Mouse (Mus musculus) hindbrain, embryonic 12.5 days (tissue): ENCODE data around the gene B4galnt2. TPM values are rescaled to one million over a fixed set of nuclear protein-coding genes. Genes with fewer than 3 reads are reported as not detected.

ENCODE experiments used
- ATAC-seq: fragments of 200-750 bp; cut with Nextera tagmentation; 2 replicates; pipeline ENCODE4 v1.8.0; 2017; ENCODE audit warnings: moderate TSS enrichment; ENCODE audit not compliant: low FRiP score
- H3K27ac ChIP-seq: fragments of 300-500 bp; sonication (generic); 2 replicates; pipeline ENCODE4 v1.5.1; 2016; ENCODE audit warnings: mild to moderate bottlenecking
- H3K27me3 ChIP-seq: fragments of 300-500 bp; sonication (generic); 2 replicates; pipeline ENCODE4 v1.6.1; 2016; ENCODE audit warnings: mild to moderate bottlenecking
- H3K36me3 ChIP-seq: fragments of 300-500 bp; sonication (generic); 2 replicates; pipeline ENCODE4 v1.6.1; 2016; ENCODE audit warnings: mild to moderate bottlenecking
- H3K4me1 ChIP-seq: fragments of 300-500 bp; sonication (generic); 2 replicates; pipeline ENCODE4 v1.6.1; 2016
- H3K4me2 ChIP-seq: fragments of 300-500 bp; sonication (generic); replicated peaks from 2 replicates; pipeline ENCODE4 v1.6.1; 2016; ENCODE audit warnings: mild to moderate bottlenecking
- H3K4me3 ChIP-seq: fragments of 300-500 bp; sonication (generic); 2 replicates; pipeline ENCODE4 v1.5.1; 2016; ENCODE audit warnings: mild to moderate bottlenecking
- H3K9ac ChIP-seq: fragments of 300-500 bp; sonication (generic); 2 replicates; pipeline ENCODE4 v1.6.1; 2016; ENCODE audit warnings: mild to moderate bottlenecking, moderate library complexity
- H3K9me3 ChIP-seq: fragments of 300-500 bp; sonication (generic); replicated peaks from 2 replicates; pipeline ENCODE4 v1.6.1; 2016; ENCODE audit warnings: mild to moderate bottlenecking
- WGBS: fragments of 180-500 bp; shearing (Covaris S2); methylation state at CpG from one replicate; pipeline ENCODE4 v1.1.7; 2016; 5-methylcytosine and 5-hydroxymethylcytosine counted together
- microRNA-seq: library from miRNA; unstranded; fragments of <30 nt; microRNA quantifications from one replicate; pipeline ENCODE4, GENCODE M21; 2017
- polyA plus RNA-seq: library from polyadenylated mRNA; unstranded; fragments of >200 nt; fragmentation: Nextera tagmentation; extraction: Ambion mirVana; gene quantifications from 2 replicates; pipeline ENCODE4 v1.2.1, GENCODE M21; 2016

B4galnt2 gene
- polyA plus RNA-seq, 1 experiment from 2014 or later = not detected

DNA sequence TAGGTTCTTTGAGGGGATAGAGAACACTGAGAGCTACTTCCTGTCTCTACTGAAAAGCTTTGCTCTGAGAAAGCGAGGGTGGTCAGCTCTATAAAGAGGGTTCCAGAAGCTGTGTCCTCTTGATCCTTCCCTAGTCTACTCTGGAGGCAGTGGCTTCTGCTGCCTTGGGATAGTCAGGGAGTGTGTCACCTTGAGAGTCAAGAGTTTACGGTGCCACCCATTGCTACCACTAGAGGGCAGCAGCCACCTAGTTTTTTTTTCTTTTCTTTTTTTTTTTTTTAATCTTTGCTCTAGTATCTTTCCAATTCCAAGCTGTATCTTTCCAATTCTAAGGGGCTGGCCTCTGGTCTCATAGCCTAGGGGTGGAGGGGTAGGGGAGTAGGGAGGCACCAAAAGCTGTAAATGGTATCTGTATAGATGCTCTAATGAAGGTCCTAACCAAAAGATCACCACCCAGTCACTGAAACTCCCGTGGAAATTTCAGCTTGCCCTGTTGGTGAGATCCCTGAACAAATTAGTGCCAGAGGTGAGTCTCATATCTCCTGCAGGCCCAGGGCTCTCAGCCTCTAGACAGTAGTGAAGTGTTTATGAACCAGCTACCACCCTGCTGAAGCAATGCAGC is 87.1 kb downstream of the B4galnt2 start:
- H3K36me3 ChIP-seq = no peaks in the 10 kb centered on the region
- peaks cover 88% of the 10 kb centered on the region for H3K27me3 ChIP-seq
- H3K4me2 ChIP-seq = no peak overlapping the region
- 19% methylated on average over 3 of the region's 3 CpGs for WGBS
- peaks cover 26% of the 10 kb centered on the region for H3K4me1 ChIP-seq
- no peak for ATAC-seq
- H3K9me3 ChIP-seq = no peaks in the 10 kb centered on the region
- no peak overlapping the region for H3K9ac ChIP-seq
- no peak overlapping the region for H3K4me3 ChIP-seq
- no peak overlapping the region for H3K27ac ChIP-seq

DNA sequence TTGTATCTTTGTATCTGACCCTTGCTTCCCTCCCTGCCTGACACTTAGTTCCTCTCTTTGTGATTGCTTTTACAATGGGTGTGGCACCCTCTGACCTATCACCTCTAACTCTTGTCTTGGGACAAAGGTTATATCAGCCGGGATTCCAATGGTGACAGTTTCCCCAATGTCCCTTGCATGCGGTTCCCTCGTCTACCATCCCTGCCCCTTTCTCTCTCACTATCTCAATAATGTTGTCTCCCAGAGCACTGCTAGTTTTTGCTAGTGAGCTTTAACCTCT is 87.6 kb downstream of the B4galnt2 start:
- Histone ChIP-seq H3K27ac (no peak overlapping the region), H3K4me1 (peaks cover 23% of the 10 kb centered on the region), H3K27me3 (peaks cover 84% of the 10 kb centered on the region), H3K9me3 (no peaks in the 10 kb centered on the region), H3K4me3 (no peak overlapping the region), H3K36me3 (no peaks in the 10 kb centered on the region), H3K4me2 (no peak overlapping the region), H3K9ac (no peak overlapping the region)
- WGBS = 18% methylated on average over 3 of the region's 3 CpGs
- no peak for ATAC-seq

DNA sequence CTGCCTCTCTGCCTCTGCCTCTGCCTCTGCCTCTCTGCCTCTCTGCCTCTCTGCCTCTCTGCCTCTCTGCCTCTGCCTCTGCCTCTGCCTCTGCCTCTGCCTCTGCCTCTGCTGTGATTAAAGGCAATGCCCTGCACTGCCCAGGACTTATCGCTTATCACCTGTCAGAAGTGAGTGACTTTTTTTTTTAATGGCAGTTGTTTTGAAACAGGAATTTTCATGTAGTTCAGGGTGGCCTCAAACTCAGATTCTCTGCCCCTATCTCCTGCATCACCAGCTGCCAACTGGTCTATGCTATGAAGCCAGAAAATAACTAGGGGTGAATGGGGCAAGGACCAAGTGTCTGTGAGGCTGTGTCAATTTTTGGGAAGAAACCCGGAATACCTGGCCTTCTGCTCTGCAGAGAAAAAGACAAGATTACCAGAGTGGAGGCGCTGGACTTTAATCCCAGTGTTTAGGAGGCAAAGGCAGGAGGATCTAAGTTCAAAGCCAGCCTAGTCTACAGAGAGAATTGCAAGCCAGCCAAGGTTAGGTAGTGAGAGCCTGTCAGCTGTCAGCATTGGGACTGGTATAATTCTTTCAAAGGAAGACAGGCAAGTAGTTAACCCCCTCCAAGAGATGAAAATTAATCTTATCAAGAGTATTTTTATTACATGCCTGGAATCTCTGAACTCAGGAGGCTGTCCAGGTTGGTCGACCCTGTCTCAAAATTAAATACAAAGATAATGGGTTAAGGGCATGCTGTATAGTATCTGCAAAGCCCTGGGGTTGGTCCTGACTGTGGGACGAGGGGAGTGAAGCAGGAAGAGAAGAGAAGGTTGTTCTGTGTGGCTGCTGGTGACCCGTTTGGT is 88.1 kb downstream of the B4galnt2 start:
- H3K9me3 ChIP-seq = no peaks in the 10 kb centered on the region
- 59% methylated on average over 6 of the region's 6 CpGs for WGBS
- no peak overlapping the region for H3K4me2 ChIP-seq
- no peaks in the 10 kb centered on the region for H3K36me3 ChIP-seq
- no peak overlapping the region for H3K9ac ChIP-seq
- peaks cover 84% of the 10 kb centered on the region for H3K27me3 ChIP-seq
- ATAC-seq = no peak
- no peak overlapping the region for H3K27ac ChIP-seq
- H3K4me3 ChIP-seq = no peak overlapping the region
- H3K4me1 ChIP-seq = peaks cover 19% of the 10 kb centered on the region

DNA sequence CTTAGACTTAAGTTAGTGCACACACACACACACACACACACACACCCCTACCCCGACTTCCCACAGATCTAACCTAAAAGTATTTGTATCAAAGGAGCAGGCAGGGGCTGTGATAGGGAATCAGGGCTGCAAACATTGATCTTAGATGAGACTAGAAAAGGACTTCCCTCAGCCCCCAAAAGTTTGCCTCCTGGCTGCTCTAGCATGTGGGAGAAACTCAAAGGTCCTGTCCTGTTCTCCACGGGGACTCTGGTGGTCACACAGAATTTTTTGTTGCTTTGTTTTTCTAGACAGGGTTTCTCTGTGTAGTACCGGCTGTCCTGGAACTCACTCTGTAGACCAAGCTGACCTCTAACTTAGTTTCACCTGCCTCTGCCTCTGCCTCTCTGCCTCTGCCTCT is 89.1 kb downstream of the B4galnt2 start:
- no peaks in the 10 kb centered on the region for H3K36me3 ChIP-seq
- no peak overlapping the region for H3K9ac ChIP-seq
- no peak for ATAC-seq
- H3K4me2 ChIP-seq = 0 out of 2 replicates have a peak overlapping the region, but pooled peaks have one; percentile 88
- peaks cover 10% of the 10 kb centered on the region for H3K4me1 ChIP-seq
- H3K9me3 ChIP-seq = no peaks in the 10 kb centered on the region
- H3K27ac ChIP-seq = no peak overlapping the region
- WGBS = 56% methylated on average over 3 of the region's 3 CpGs
- H3K4me3 ChIP-seq = no peak overlapping the region
- H3K27me3 ChIP-seq = peaks cover 75% of the 10 kb centered on the region

DNA sequence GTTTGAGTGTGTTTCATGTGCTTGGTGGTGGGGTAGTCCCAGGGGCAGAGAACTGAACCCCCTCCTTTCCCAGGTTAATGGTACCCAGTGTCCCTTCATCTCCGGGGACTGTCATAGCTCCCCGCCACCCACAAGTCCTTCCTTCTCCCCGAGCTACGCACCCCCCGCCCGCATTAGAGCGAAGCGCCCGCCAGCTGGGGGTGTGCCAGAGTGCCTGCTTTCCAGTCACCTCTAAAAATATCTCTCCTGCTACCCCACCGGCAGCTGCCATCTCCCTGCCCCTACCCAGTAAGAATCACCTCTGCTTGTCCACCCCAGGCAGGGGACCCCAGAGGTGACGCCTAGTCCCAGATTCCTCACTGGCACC is 89.8 kb downstream of the B4galnt2 start:
- Histone ChIP-seq H3K4me3 (peak overlapping the region; percentile 72), H3K27me3 (peaks cover 67% of the 10 kb centered on the region), H3K9me3 (no peaks in the 10 kb centered on the region), H3K9ac (peak overlapping the region; percentile 75), H3K4me1 (peaks cover 5% of the 10 kb centered on the region), H3K27ac (no peak overlapping the region), H3K36me3 (no peaks in the 10 kb centered on the region), H3K4me2 (peak overlapping the region; percentile 88)
- 6% methylated on average over 10 of the region's 11 CpGs for WGBS
- peak; percentile 50; the same call in 1 of the 2 replicates for ATAC-seq

DNA sequence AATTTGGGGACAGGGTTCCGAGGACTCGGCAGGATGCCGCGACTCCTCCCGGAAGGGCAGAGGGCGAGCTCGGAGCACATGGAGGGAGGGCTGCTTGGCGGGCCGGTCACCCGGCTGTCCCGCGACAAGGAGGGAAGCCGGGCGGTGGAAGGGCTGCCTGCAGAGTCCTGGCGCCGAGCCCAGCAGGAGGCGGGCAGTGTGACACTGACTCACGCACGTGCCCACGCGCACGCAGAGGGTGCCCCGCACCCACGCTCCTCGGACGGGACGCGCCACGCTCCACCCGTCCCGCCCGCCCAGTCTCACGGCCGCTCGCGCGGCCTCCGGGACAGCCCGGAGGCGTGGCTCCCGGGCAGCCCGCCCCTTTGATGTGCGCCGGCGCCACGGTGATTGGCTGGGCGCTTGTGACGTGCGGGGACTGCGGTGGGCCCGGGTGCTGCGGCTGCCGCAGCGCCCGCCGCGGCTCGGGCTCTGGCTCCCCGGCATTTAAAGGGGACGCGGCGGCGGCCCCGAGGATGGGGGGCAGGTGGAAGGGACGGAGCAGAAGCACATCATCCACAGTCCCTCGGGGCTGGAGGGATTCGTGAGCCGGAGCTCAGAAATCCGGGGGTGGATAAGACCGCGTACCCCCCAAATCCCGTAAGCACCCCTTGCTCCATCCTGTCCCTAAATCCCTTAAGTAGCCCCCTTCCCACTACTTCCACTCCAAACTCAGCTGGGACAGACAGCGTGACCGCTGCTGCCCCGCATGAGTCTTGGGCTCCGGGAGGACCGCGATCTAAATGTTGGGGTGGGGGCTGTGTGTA is 90.4 kb downstream of the B4galnt2 start, which contains the start of gene Phospho1:
TSS of gene Phospho1 (plus strand) at position 429 of the 806 bp plus-strand sequence.
- Histone ChIP-seq H3K4me2 (peak within 1 kb of the TSS; percentile 88), H3K4me1 (peaks cover 5% of the 10 kb centered on the region), H3K9me3 (no peaks in the 10 kb centered on the region), H3K4me3 (peak within 1 kb of the TSS; percentile 72), H3K27me3 (peaks cover 61% of the 10 kb centered on the region), H3K27ac (no peak within 1 kb of the TSS), H3K36me3 (no peaks in the 10 kb centered on the region), H3K9ac (peak within 1 kb of the TSS; percentile 75)
- WGBS = under 1% methylated on average over 75 of the region's 78 CpGs
- peak; percentile 96 for ATAC-seq

DNA sequence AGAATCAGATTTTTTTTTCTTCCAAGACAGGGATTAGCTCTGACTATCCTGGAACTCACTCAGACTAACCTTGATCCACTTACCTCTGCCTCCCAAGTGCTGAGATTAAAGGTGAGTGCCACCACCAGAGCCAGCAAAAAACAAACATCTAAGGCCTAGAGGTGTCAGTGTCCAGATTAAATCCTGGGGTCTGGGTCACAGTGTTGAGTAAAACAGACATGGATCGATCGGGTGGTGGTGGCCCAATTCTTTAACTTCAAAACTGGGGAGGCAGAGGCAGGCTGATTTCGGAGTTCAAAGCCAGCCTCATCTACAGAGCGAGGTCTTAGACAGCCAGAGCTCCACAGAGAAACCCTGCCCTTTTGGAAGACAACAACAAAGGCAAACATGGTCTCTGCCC is 92.3 kb downstream of the B4galnt2 start:
- Histone ChIP-seq H3K9ac (no peak overlapping the region), H3K27me3 (peaks cover 45% of the 10 kb centered on the region), H3K9me3 (no peaks in the 10 kb centered on the region), H3K4me1 (peaks cover 5% of the 10 kb centered on the region), H3K27ac (no peak overlapping the region), H3K4me3 (no peak overlapping the region), H3K36me3 (no peaks in the 10 kb centered on the region), H3K4me2 (no peak overlapping the region)
- no peak for ATAC-seq
- 88% methylated on average over 4 of the region's 4 CpGs for WGBS

DNA sequence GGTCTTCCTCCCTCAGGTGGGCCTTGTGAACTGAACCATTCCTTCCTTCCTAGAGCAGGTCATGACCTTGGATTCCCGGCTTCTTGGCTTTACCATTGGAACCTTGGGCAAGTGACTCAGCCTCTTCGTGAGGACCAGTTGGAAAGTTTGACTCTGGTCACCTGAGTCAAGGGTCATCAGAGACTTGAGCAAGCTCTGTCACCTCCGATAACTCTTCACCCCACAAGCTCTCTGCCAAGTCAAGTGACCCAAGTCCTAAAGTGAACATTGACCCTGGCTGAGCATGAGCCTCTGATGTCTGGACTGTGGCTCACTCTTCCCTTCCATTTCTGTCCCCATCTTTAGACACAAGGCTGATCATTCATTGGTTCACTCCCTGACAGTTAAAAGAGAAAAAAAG is 93.2 kb downstream of the B4galnt2 start:
- no peak for ATAC-seq
- Histone ChIP-seq H3K4me2 (no peak overlapping the region), H3K4me3 (no peak overlapping the region), H3K36me3 (no peaks in the 10 kb centered on the region), H3K9ac (no peak overlapping the region), H3K27ac (no peak overlapping the region), H3K4me1 (peaks cover 5% of the 10 kb centered on the region), H3K27me3 (peaks cover 36% of the 10 kb centered on the region), H3K9me3 (no peaks in the 10 kb centered on the region)
- WGBS = 90% methylated on average over 3 of the region's 3 CpGs

DNA sequence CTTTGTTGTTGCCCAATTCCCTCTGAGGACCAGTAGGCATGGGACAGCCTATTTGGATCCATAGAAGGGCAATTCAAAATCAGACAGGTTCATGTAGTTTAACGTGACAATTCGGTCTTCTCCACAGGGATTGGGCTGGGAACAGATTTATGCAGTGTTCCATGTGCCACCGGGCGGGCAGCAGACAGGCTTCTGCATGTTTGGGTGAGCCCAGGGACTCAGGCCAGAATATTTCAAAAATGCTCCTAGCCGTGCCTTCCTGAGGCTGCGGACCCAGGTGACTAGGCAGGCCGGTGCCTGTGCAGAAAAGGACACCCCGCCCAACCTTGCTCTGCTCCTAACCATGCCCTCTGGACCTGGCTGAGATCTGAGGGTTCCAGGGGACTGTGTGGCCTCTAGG is 95.6 kb downstream of the B4galnt2 start:
- no peak for ATAC-seq
- no peaks in the 10 kb centered on the region for H3K9me3 ChIP-seq
- H3K4me3 ChIP-seq = no peak overlapping the region
- no peak overlapping the region for H3K4me2 ChIP-seq
- no peak overlapping the region for H3K9ac ChIP-seq
- H3K4me1 ChIP-seq = no peaks in the 10 kb centered on the region
- no peak overlapping the region for H3K27ac ChIP-seq
- no peaks in the 10 kb centered on the region for H3K36me3 ChIP-seq
- 84% methylated on average over 8 of the region's 8 CpGs for WGBS
- H3K27me3 ChIP-seq = peaks cover 16% of the 10 kb centered on the region

Small RNAs within 50 kb of the gene (microRNA-seq; reads per million reads assigned to microRNA genes)
- gene Mir3063 = 0.81 reads per million

Other genes with a start within 250 kb of the B4galnt2 start
- gene Phb, start 247.9 kb downstream of the B4galnt2 start, polyA plus RNA-seq = 186 and 188 TPM in 2 replicates
- 30.5 and 31.1 TPM in 2 replicates for gene Zfp652, start 202.2 kb downstream of the B4galnt2 start, polyA plus RNA-seq
- 1.4 and 1.8 TPM in 2 replicates for gene B130006D01Rik, start 191.3 kb downstream of the B4galnt2 start, polyA plus RNA-seq
- 0.43 TPM in 1 of 2 replicates, not detected in the other for gene Phospho1, start 90.4 kb downstream of the B4galnt2 start, polyA plus RNA-seq
- 5.5 and 7.9 TPM in 2 replicates for gene Gngt2, start 77.7 kb downstream of the B4galnt2 start, polyA plus RNA-seq
- gene Abi3, start 72.4 kb downstream of the B4galnt2 start, polyA plus RNA-seq = 3.7 and 4.7 TPM in 2 replicates
- gene Igf2bp1, start 91.0 kb upstream of the B4galnt2 start, polyA plus RNA-seq = 71.1 and 73.3 TPM in 2 replicates
- not detected in 2 replicates for gene Gip, start 109.7 kb upstream of the B4galnt2 start, polyA plus RNA-seq
- gene Snf8, start 120.0 kb upstream of the B4galnt2 start, polyA plus RNA-seq = 115 and 118 TPM in 2 replicates
- gene Ube2z, start 150.5 kb upstream of the B4galnt2 start, polyA plus RNA-seq = 40.7 and 43.4 TPM in 2 replicates
- gene Atp5g1, start 160.8 kb upstream of the B4galnt2 start, polyA plus RNA-seq = 377 and 424 TPM in 2 replicates
- gene Calcoco2, start 197.1 kb upstream of the B4galnt2 start, polyA plus RNA-seq = 0.15 TPM in 1 of 2 replicates, not detected in the other
- 0.13 and 0.15 TPM in 2 replicates for gene Ttll6, start 218.9 kb upstream of the B4galnt2 start, polyA plus RNA-seq